In the genomic region with DNA sequence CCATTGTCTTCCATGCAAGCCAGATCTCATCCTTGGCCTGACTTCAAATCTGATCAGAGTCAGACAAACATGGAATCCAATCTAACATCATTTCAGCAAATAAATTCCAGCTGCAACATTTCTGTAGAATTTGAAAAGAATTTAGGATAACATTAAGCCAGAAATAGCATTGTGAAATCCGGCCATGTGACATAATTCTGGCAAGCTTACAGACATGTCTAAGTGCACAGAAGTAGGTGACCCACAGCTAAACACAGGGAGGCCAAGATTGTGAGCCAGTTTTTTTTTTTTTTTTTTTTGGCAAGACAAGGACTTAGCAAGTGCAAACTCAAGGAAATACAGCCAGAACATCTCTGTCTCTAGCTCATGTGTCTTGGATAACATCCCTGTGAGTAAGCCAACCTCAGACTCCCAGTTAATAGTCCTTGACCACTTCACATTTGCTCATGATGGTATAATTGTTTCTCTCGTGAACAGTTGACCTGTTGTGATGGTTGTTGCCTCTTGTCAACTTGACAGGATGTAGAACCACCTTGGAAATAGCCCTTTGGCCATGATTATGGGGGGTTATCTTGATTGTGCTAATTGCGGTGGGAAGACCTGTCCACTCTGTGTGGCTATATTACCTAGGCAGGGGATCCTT, we compare ENCODE assay signal across 10 mouse cellular contexts. TPM values are rescaled to one million over a fixed set of nuclear protein-coding genes. Genes with fewer than 3 reads are reported as not detected.
DNase-seq lines count a peak whose midpoint lies in the region; ATAC-seq lines count a peak whose summit lies in the region.
"Had no signal": no experiment of that assay in that cellular context is flagged by ENCODE, and none has a peak within 500 bp of the region (broad histone marks: within the 10 kb centered on the region; RNA-seq: fewer than 3 reads in every experiment).

No protein-coding gene starts in this region.

- 69% methylated on average over 3 of the region's 3 CpGs for WGBS in embryonic facial prominence, embryonic 12.5 days
- 81% methylated on average over 3 of the region's 3 CpGs for WGBS in embryonic facial prominence, embryonic 10.5 days

- H3K36me3 ChIP-seq in embryonic facial prominence, embryonic 12.5 days, result no peaks in the 10 kb centered on the region
- no peaks in the 10 kb centered on the region for H3K36me3 ChIP-seq in embryonic facial prominence, embryonic 10.5 days (replicated peaks)

- H3K9ac ChIP-seq in embryonic facial prominence, embryonic 12.5 days, result no peak overlapping the region

- no peak overlapping the region for H3K4me3 ChIP-seq in embryonic facial prominence, embryonic 12.5 days
- no peak overlapping the region for H3K4me3 ChIP-seq in embryonic facial prominence, embryonic 10.5 days

- H3K4me1 ChIP-seq in embryonic facial prominence, embryonic 12.5 days, result peaks cover 6% of the 10 kb centered on the region; the same call in 1 of the 2 replicates
- H3K4me1 ChIP-seq in embryonic facial prominence, embryonic 10.5 days, result no peaks in the 10 kb centered on the region

- H3K4me2 ChIP-seq in embryonic facial prominence, embryonic 12.5 days (replicated peaks), result no peak overlapping the region

- H3K27ac ChIP-seq in embryonic facial prominence, embryonic 12.5 days, result no peak overlapping the region
- no peak overlapping the region for H3K27ac ChIP-seq in embryonic facial prominence, embryonic 10.5 days (replicated peaks)

- H3K27me3 ChIP-seq in embryonic facial prominence, embryonic 12.5 days, result no peaks in the 10 kb centered on the region
- no peaks in the 10 kb centered on the region for H3K27me3 ChIP-seq in embryonic facial prominence, embryonic 10.5 days (replicated peaks; ENCODE audit: low read depth, poor library complexity, severe bottlenecking)

- H3K9me3 ChIP-seq in embryonic facial prominence, embryonic 12.5 days, result no peaks in the 10 kb centered on the region
- H3K9me3 ChIP-seq in embryonic facial prominence, embryonic 10.5 days, result no peaks in the 10 kb centered on the region

- ATAC-seq in embryonic facial prominence, embryonic 12.5 days (ENCODE audit: insufficient number of reproducible peaks, insufficient read depth, low FRiP score, low TSS enrichment), result 0 out of 2 replicates have a peak, but pooled peaks have one; percentile 15

- DNase-seq in embryonic facial prominence, embryonic 10.5 days (ENCODE audit: low spot score), result no peak
- DNase-seq in 3134 (ENCODE audit: extremely low read depth, insufficient read length, low spot score), result peak; percentile 72
- peak; percentile 84 for DNase-seq in fat pad, adult 2 months (ENCODE audit: extremely low read depth, low read depth, low spot score)
- DNase-seq in kidney, postnatal 36 days, result peak; percentile 25 to 43
- DNase-seq in right cerebral cortex, postnatal 10 days (ENCODE audit: low spot score in 2 of 2), result no peak
- no peak for DNase-seq in layer of hippocampus, adult 9-10 months (ENCODE audit: low spot score)
- no peak for DNase-seq in natural killer cell, adult 2 months (ENCODE audit: low spot score in 2 of 2)
- DNase-seq: layer of hippocampus, postnatal 36 days; thymus, postnatal 4 days had no signal

RNA-seq across cellular contexts. Expression of a gene that starts 54.6 kb away (rescaled TPM):
- not detected in 2 replicates for polyA plus RNA-seq in embryonic facial prominence, embryonic 12.5 days (2016; fragmentation: Nextera tagmentation; extraction: Ambion mirVana)
- not detected in 2 replicates for polyA plus RNA-seq in embryonic facial prominence, embryonic 10.5 days (2016; fragmentation: Nextera tagmentation; extraction: Ambion mirVana)

Comparison
In these comparisons a context has a peak if more than half of its experiments do, and no peak if none do; other contexts are left out.
1. DNase-seq: peak in 3134 (single experiment), fat pad, adult 2 months (single experiment) and kidney, postnatal 36 days (2 of 2); none in embryonic facial prominence, embryonic 10.5 days (single experiment), right cerebral cortex, postnatal 10 days (0 of 2), layer of hippocampus, adult 9-10 months (single experiment) and natural killer cell, adult 2 months (0 of 2).